Comparison of ENCODE assay signal across 11 mouse cellular contexts in genomic region chr14:62639111-62639510, GRCm38 (mm10). TPM values are rescaled to one million over a fixed set of nuclear protein-coding genes. Genes with fewer than 3 reads are reported as not detected.
DNase-seq lines count a peak whose midpoint lies in the region; ATAC-seq and TF ChIP-seq lines count a peak whose summit lies in the region.
"Had no signal": no experiment of that assay in that cellular context is flagged by ENCODE, and none has a peak within 500 bp of the region (broad histone marks: within the 10 kb centered on the region; RNA-seq: fewer than 3 reads in every experiment).

No protein-coding gene starts in this region.

- no peaks in the 10 kb centered on the region for H3K27me3 ChIP-seq in hindbrain, embryonic 13.5 days
- H3K27me3 ChIP-seq in hindbrain, embryonic 10.5 days (ENCODE audit: insufficient read depth, poor library complexity, severe bottlenecking) = no peaks in the 10 kb centered on the region
- H3K27me3 ChIP-seq: heart, embryonic 13.5 days; neural tube, embryonic 12.5 days had no signal

- no peaks in the 10 kb centered on the region for H3K36me3 ChIP-seq in hindbrain, embryonic 13.5 days
- H3K36me3 ChIP-seq in hindbrain, embryonic 10.5 days = no peaks in the 10 kb centered on the region
- H3K36me3 ChIP-seq: heart, embryonic 13.5 days; neural tube, embryonic 12.5 days had no signal

- DNase-seq in hindbrain, embryonic 10.5 days (ENCODE audit: low spot score) = no peak
- DNase-seq in ovary, postnatal 14 days (ENCODE audit: low spot score) = peak; percentile 6
- no peak for DNase-seq in ovary, adult 18-20 months (ENCODE audit: low spot score)
- peak; percentile 40 for DNase-seq in lung, postnatal 36 days
- DNase-seq in spleen, postnatal 36 days (ENCODE audit: low spot score in 2 of 2) = no peak
- no peak for DNase-seq in frontal cortex, postnatal 14 days (ENCODE audit: low spot score in 2 of 2)

- WGBS in hindbrain, embryonic 13.5 days = 72% methylated on average over 6 of the region's 6 CpGs
- WGBS in hindbrain, embryonic 10.5 days = 77% methylated on average over 6 of the region's 6 CpGs

- H3K9me3 ChIP-seq in hindbrain, embryonic 13.5 days = no peaks in the 10 kb centered on the region
- H3K9me3 ChIP-seq in hindbrain, embryonic 10.5 days = no peaks in the 10 kb centered on the region
- H3K9me3 ChIP-seq: heart, embryonic 13.5 days; neural tube, embryonic 12.5 days had no signal

- no peak overlapping the region for H3K4me2 ChIP-seq in hindbrain, embryonic 13.5 days
- H3K4me2 ChIP-seq: heart, embryonic 13.5 days; neural tube, embryonic 12.5 days had no signal

- H3K4me3 ChIP-seq in hindbrain, embryonic 13.5 days = no peak overlapping the region
- no peak overlapping the region for H3K4me3 ChIP-seq in hindbrain, embryonic 10.5 days
- H3K4me3 ChIP-seq in cortical plate, adult 2 months (ENCODE audit: insufficient read depth, low read length) = no peak overlapping the region
- H3K4me3 ChIP-seq: heart, embryonic 13.5 days; neural tube, embryonic 12.5 days had no signal

- no peak overlapping the region for H3K9ac ChIP-seq in hindbrain, embryonic 13.5 days
- H3K9ac ChIP-seq: heart, embryonic 13.5 days; neural tube, embryonic 12.5 days had no signal

- TF ChIP-seq POLR2A in cortical plate, adult 2 months (IDR thresholded peaks at IDR 0.05; ENCODE audit: extremely low read depth, insufficient read depth, low read length) = no peak

- H3K27ac ChIP-seq in hindbrain, embryonic 13.5 days = peak overlapping the region; percentile 35; the same call in 1 of the 2 replicates
- no peak overlapping the region for H3K27ac ChIP-seq in hindbrain, embryonic 10.5 days
- H3K27ac ChIP-seq in cortical plate, adult 2 months (ENCODE audit: insufficient read depth, low read length) = no peak overlapping the region
- H3K27ac ChIP-seq: heart, embryonic 13.5 days; neural tube, embryonic 12.5 days had no signal

- ATAC-seq in hindbrain, embryonic 13.5 days (ENCODE audit: low FRiP score) = no peak

- peak; percentile 34; the same call in 1 of the 2 replicates for TF ChIP-seq CTCF in cortical plate, adult 2 months (IDR thresholded peaks at IDR 0.05; ENCODE audit: extremely low read depth, insufficient read depth, low read length)

- peaks cover 18% of the 10 kb centered on the region for H3K4me1 ChIP-seq in hindbrain, embryonic 13.5 days (replicated peaks)
- H3K4me1 ChIP-seq in hindbrain, embryonic 10.5 days (replicated peaks) = peaks cover 7% of the 10 kb centered on the region
- peaks cover 3% of the 10 kb centered on the region; the same call in 1 of the 2 replicates for H3K4me1 ChIP-seq in cortical plate, adult 2 months (ENCODE audit: control insufficient read depth, insufficient read depth, low read length)
- H3K4me1 ChIP-seq: heart, embryonic 13.5 days had no signal

RNA-seq across cellular contexts. Expression of gene Serpine3, which starts 24.4 kb away (rescaled TPM):
- not detected in 2 replicates for polyA plus RNA-seq in hindbrain, embryonic 13.5 days (2015; fragmentation: Nextera tagmentation; extraction: Ambion mirVana)
- polyA plus RNA-seq in hindbrain, embryonic 10.5 days (2016; fragmentation: Nextera tagmentation; extraction: Ambion mirVana) = not detected in 2 replicates
- polyA plus RNA-seq in cortical plate, adult 2 months (2012; rRNA removed) = not detected in 2 replicates
- polyA plus RNA-seq: heart, embryonic 13.5 days; limb, embryonic 14.5 days; neural tube, embryonic 12.5 days had no signal

Comparison
In these comparisons a context has a peak if more than half of its experiments do, and no peak if none do; other contexts are left out.
1. DNase-seq: peak in ovary, postnatal 14 days (single experiment) and lung, postnatal 36 days (single experiment); none in hindbrain, embryonic 10.5 days (single experiment), ovary, adult 18-20 months (single experiment), spleen, postnatal 36 days (0 of 2) and frontal cortex, postnatal 14 days (0 of 2).